In genomic region chr10:60696975-60697374, GRCm38 (mm10) we compare ENCODE assay signal across 10 mouse cellular contexts. TPM values are rescaled to one million over a fixed set of nuclear protein-coding genes. Genes with fewer than 3 reads are reported as not detected.
A peak's percentile ranks its signal among the peaks of the same experiment; 100 is the strongest.
DNase-seq lines count a peak whose midpoint lies in the region; ATAC-seq lines count a peak whose summit lies in the region.
"Had no signal": no experiment of that assay in that cellular context is flagged by ENCODE, and none has a peak within 500 bp of the region (broad histone marks: within the 10 kb centered on the region; RNA-seq: fewer than 3 reads in every experiment).

No protein-coding gene starts in this region.

- ATAC-seq in midbrain, embryonic 11.5 days (ENCODE audit: low FRiP score) = peak; percentile 50
- ATAC-seq in midbrain, embryonic 16.5 days = no peak
- ATAC-seq in cerebellum, adult (ENCODE audit: insufficient number of reproducible peaks, low FRiP score, low TSS enrichment) = 0 out of 2 replicates have a peak, but pooled peaks have one; percentile 66
- peak; percentile 51 for ATAC-seq in forebrain, embryonic 15.5 days (replicated peaks)
- 0 out of 2 replicates have a peak, but pooled peaks have one; percentile 53 for ATAC-seq in intestine, embryonic 14.5 days (replicated peaks; ENCODE audit: low FRiP score, low TSS enrichment, low read depth)

- no peak overlapping the region for H3K27ac ChIP-seq in midbrain, embryonic 11.5 days (ENCODE audit: low read depth, low read length)
- no peak overlapping the region for H3K27ac ChIP-seq in midbrain, embryonic 16.5 days (ENCODE audit: low read length)
- no peak overlapping the region for H3K27ac ChIP-seq in forebrain, embryonic 15.5 days (replicated peaks)
- no peak overlapping the region for H3K27ac ChIP-seq in intestine, embryonic 14.5 days (ENCODE audit: low read depth)
- H3K27ac ChIP-seq: embryonic facial prominence, embryonic 12.5 days had no signal

- 17% methylated on average over 5 of the region's 5 CpGs for WGBS in midbrain, embryonic 11.5 days
- 11% methylated on average over 5 of the region's 5 CpGs for WGBS in midbrain, embryonic 16.5 days
- WGBS in forebrain, embryonic 15.5 days = 14% methylated on average over 5 of the region's 5 CpGs
- 14% methylated on average over 5 of the region's 5 CpGs for WGBS in intestine, embryonic 14.5 days

- peak; percentile 96 for DNase-seq in midbrain, embryonic 11.5 days (ENCODE audit: low spot score, missing footprints)
- DNase-seq in intestine, embryonic 14.5 days (ENCODE audit: low spot score) = peak; percentile 91
- peak; percentile 64 for DNase-seq in left cerebral cortex, postnatal 4 days
- DNase-seq in natural killer cell, adult 2 months (ENCODE audit: low spot score in 2 of 2) = peak; percentile 36 to 76
- peak; percentile 85 for DNase-seq in testis, postnatal 10 days (ENCODE audit: low spot score)

- no peak overlapping the region for H3K4me2 ChIP-seq in midbrain, embryonic 11.5 days
- no peak overlapping the region for H3K4me2 ChIP-seq in midbrain, embryonic 16.5 days (ENCODE audit: low read length)
- H3K4me2 ChIP-seq in forebrain, embryonic 15.5 days (replicated peaks) = no peak overlapping the region
- no peak overlapping the region for H3K4me2 ChIP-seq in intestine, embryonic 14.5 days (ENCODE audit: low read length)
- H3K4me2 ChIP-seq: embryonic facial prominence, embryonic 12.5 days had no signal

- no peaks in the 10 kb centered on the region for H3K36me3 ChIP-seq in midbrain, embryonic 11.5 days (ENCODE audit: control insufficient read depth, insufficient read depth, low read length)
- H3K36me3 ChIP-seq in midbrain, embryonic 16.5 days (ENCODE audit: control insufficient read depth, insufficient read depth, low read length) = no peaks in the 10 kb centered on the region
- no peaks in the 10 kb centered on the region for H3K36me3 ChIP-seq in forebrain, embryonic 15.5 days
- H3K36me3 ChIP-seq in intestine, embryonic 14.5 days (ENCODE audit: control insufficient read depth, insufficient read depth, low read length) = no peaks in the 10 kb centered on the region
- H3K36me3 ChIP-seq: embryonic facial prominence, embryonic 12.5 days had no signal

- H3K9me3 ChIP-seq in midbrain, embryonic 11.5 days (ENCODE audit: control insufficient read depth, low read length) = no peaks in the 10 kb centered on the region
- no peaks in the 10 kb centered on the region for H3K9me3 ChIP-seq in midbrain, embryonic 16.5 days (replicated peaks; ENCODE audit: control insufficient read depth, low read length, poor library complexity, severe bottlenecking)
- no peaks in the 10 kb centered on the region for H3K9me3 ChIP-seq in forebrain, embryonic 15.5 days
- no peaks in the 10 kb centered on the region for H3K9me3 ChIP-seq in intestine, embryonic 14.5 days (ENCODE audit: control insufficient read depth, low read length)
- H3K9me3 ChIP-seq: embryonic facial prominence, embryonic 12.5 days had no signal

- no peaks in the 10 kb centered on the region for H3K4me1 ChIP-seq in midbrain, embryonic 11.5 days (ENCODE audit: control insufficient read depth, insufficient read depth, low read length)
- no peaks in the 10 kb centered on the region for H3K4me1 ChIP-seq in midbrain, embryonic 16.5 days (ENCODE audit: control insufficient read depth, insufficient read depth, low read length)
- H3K4me1 ChIP-seq in forebrain, embryonic 15.5 days = peaks cover 5% of the 10 kb centered on the region; the same call in 1 of the 2 replicates
- H3K4me1 ChIP-seq in intestine, embryonic 14.5 days (replicated peaks; ENCODE audit: control insufficient read depth, insufficient read depth, low read length) = 0 out of 2 replicates have a peak, but pooled peaks cover 5% of the 10 kb centered on the region

- intact Hi-C loops in left cerebral cortex, postnatal 4 days (cut with DNase I) = no loop called here

- no peak overlapping the region for H3K9ac ChIP-seq in midbrain, embryonic 11.5 days (ENCODE audit: low read length)
- H3K9ac ChIP-seq in midbrain, embryonic 16.5 days (ENCODE audit: low read depth, low read length) = no peak overlapping the region
- no peak overlapping the region for H3K9ac ChIP-seq in forebrain, embryonic 15.5 days (replicated peaks)
- H3K9ac ChIP-seq in intestine, embryonic 14.5 days (ENCODE audit: low read length) = no peak overlapping the region
- H3K9ac ChIP-seq: embryonic facial prominence, embryonic 12.5 days had no signal

- H3K4me3 ChIP-seq in midbrain, embryonic 11.5 days (ENCODE audit: low read depth, low read length) = no peak overlapping the region
- H3K4me3 ChIP-seq in midbrain, embryonic 16.5 days (ENCODE audit: low read depth, low read length) = no peak overlapping the region
- no peak overlapping the region for H3K4me3 ChIP-seq in forebrain, embryonic 15.5 days
- H3K4me3 ChIP-seq in intestine, embryonic 14.5 days (ENCODE audit: low read depth, low read length) = no peak overlapping the region
- H3K4me3 ChIP-seq: embryonic facial prominence, embryonic 12.5 days; myocyte had no signal

- H3K27me3 ChIP-seq in midbrain, embryonic 11.5 days (ENCODE audit: control insufficient read depth, insufficient read depth, low read length) = no peaks in the 10 kb centered on the region
- no peaks in the 10 kb centered on the region for H3K27me3 ChIP-seq in midbrain, embryonic 16.5 days (ENCODE audit: control insufficient read depth, insufficient read depth, low read depth, low read length)
- H3K27me3 ChIP-seq in forebrain, embryonic 15.5 days = peaks cover 6% of the 10 kb centered on the region; the same call in 1 of the 2 replicates
- H3K27me3 ChIP-seq in intestine, embryonic 14.5 days (replicated peaks; ENCODE audit: control insufficient read depth, insufficient read depth, low read length) = no peaks in the 10 kb centered on the region

RNA-seq across cellular contexts. Expression of gene Cdh23, which starts 0.7 kb away (rescaled TPM):
- polyA plus RNA-seq in midbrain, embryonic 11.5 days (2014; fragmentation: Nextera tagmentation; extraction: Ambion mirVana) = 0.61 and 0.71 TPM in 2 replicates
- 4.7 and 7.7 TPM in 2 replicates for polyA plus RNA-seq in midbrain, embryonic 16.5 days (2015; fragmentation: Nextera tagmentation; extraction: Ambion mirVana)
- polyA plus RNA-seq in forebrain, embryonic 15.5 days (2015; fragmentation: Nextera tagmentation; extraction: Ambion mirVana) = 1.2 and 2.7 TPM in 2 replicates
- 0.78 and 1.0 TPM in 2 replicates for polyA plus RNA-seq in intestine, embryonic 14.5 days (2014; fragmentation: Nextera tagmentation; extraction: Ambion mirVana)
- total RNA-seq in left cerebral cortex, postnatal 4 days (2021) = 1 to 10 TPM; 1.3 to 1.8 TPM

RNA-seq across cellular contexts. Expression of gene Slc29a3, which starts 55.6 kb away (rescaled TPM):
- 6.9 and 8.7 TPM in 2 replicates for polyA plus RNA-seq in midbrain, embryonic 11.5 days (2014; fragmentation: Nextera tagmentation; extraction: Ambion mirVana)
- 9.8 and 10.3 TPM in 2 replicates for polyA plus RNA-seq in midbrain, embryonic 16.5 days (2015; fragmentation: Nextera tagmentation; extraction: Ambion mirVana)
- 13.2 and 13.9 TPM in 2 replicates for polyA plus RNA-seq in forebrain, embryonic 15.5 days (2015; fragmentation: Nextera tagmentation; extraction: Ambion mirVana)
- polyA plus RNA-seq in intestine, embryonic 14.5 days (2014; fragmentation: Nextera tagmentation; extraction: Ambion mirVana) = 7.8 and 7.9 TPM in 2 replicates
- 10 to 100 TPM; 16.3 to 19.6 TPM for total RNA-seq in left cerebral cortex, postnatal 4 days (2021)
